Mouse (Mus musculus): ENCODE measurements around the gene Fars2.
"Not testable (repeated sequence)": the region's sequence is repeated elsewhere in the genome, so short reads cannot be mapped to it uniquely, and the experiment has no call there.

Fars2 gene

GRCm38 (mm10) chr13:36386074-36386473, 268.9 kb downstream of the Fars2 start:
- DNase-seq, result no peak

GRCm38 (mm10) chr13:36391936-36392335, 274.7 kb downstream of the Fars2 start:
- DNase-seq, result no peak

- no peak for DNase-seq
Measured at GRCm38 (mm10) chr13:36392666-36393065, 275.5 kb downstream of the Fars2 start.

GRCm38 (mm10) chr13:36401011-36401410, 283.8 kb downstream of the Fars2 start:
- DNase-seq, result peak; percentile 22

GRCm38 (mm10) chr13:36413276-36413675, 296.1 kb downstream of the Fars2 start:
- no peak for DNase-seq

- DNase-seq, result no peak
Measured at GRCm38 (mm10) chr13:36415176-36415575, 298.0 kb downstream of the Fars2 start.

- no peak for DNase-seq
Measured at GRCm38 (mm10) chr13:36416546-36416945, 299.3 kb downstream of the Fars2 start.

GRCm38 (mm10) chr13:36419357-36419756, 302.1 kb downstream of the Fars2 start:
- no peak for DNase-seq

GRCm38 (mm10) chr13:36422446-36422845, 305.2 kb downstream of the Fars2 start:
- DNase-seq, result no peak

GRCm38 (mm10) chr13:36425824-36426705, 308.9 kb downstream of the Fars2 start:
- DNase-seq, result not testable (repeated sequence)

GRCm38 (mm10) chr13:36429500-36430189, 312.4 kb downstream of the Fars2 start:
- DNase-seq, result no peak

- no peak for DNase-seq
Measured at GRCm38 (mm10) chr13:36430420-36431114, 313.4 kb downstream of the Fars2 start.

- no peak for DNase-seq
Measured at GRCm38 (mm10) chr13:36431974-36432518, 314.8 kb downstream of the Fars2 start.

GRCm38 (mm10) chr13:36444748-36445423, 327.7 kb downstream of the Fars2 start:
- no peak for DNase-seq

- no peak for DNase-seq
Measured at GRCm38 (mm10) chr13:36447947-36448346, 330.7 kb downstream of the Fars2 start.

- DNase-seq, result no peak
Measured at GRCm38 (mm10) chr13:36448565-36448964, 331.4 kb downstream of the Fars2 start.

GRCm38 (mm10) chr13:36451437-36451836, 334.2 kb downstream of the Fars2 start:
- DNase-seq, result no peak

- no peak for DNase-seq
Measured at GRCm38 (mm10) chr13:36460473-36460872, 343.3 kb downstream of the Fars2 start.

GRCm38 (mm10) chr13:36463669-36464068, 346.5 kb downstream of the Fars2 start:
- DNase-seq, result no peak

GRCm38 (mm10) chr13:36466076-36466475, 348.9 kb downstream of the Fars2 start:
- not testable (repeated sequence) for DNase-seq

GRCm38 (mm10) chr13:36466515-36466921, 349.3 kb downstream of the Fars2 start:
- no peak for DNase-seq

- no peak for DNase-seq
Measured at GRCm38 (mm10) chr13:36467849-36468248, 350.6 kb downstream of the Fars2 start.
